Mouse (Mus musculus) brain, embryonic 14.5 days (tissue): ENCODE results near the gene Dgki.

ENCODE experiments used
- CTCF ChIP-seq: fragments of 200-500 bp; IDR thresholded peaks from 2 replicates; pipeline ENCODE4 v1.5.1; 2012; ENCODE audit warnings: inconsistent platforms, mild to moderate bottlenecking, moderate library complexity, borderline replicate concordance; ENCODE audit not compliant: insufficient read depth, insufficient read length; ENCODE audit errors: extremely low read depth
- POLR2A ChIP-seq: fragments of 200-500 bp; IDR thresholded peaks from 2 replicates; pipeline ENCODE4 v1.6.1; 2012; ENCODE audit warnings: mild to moderate bottlenecking, inconsistent platforms, borderline replicate concordance; ENCODE audit not compliant: poor library complexity, insufficient read depth, insufficient read length, severe bottlenecking; ENCODE audit errors: extremely low read depth

DNA sequence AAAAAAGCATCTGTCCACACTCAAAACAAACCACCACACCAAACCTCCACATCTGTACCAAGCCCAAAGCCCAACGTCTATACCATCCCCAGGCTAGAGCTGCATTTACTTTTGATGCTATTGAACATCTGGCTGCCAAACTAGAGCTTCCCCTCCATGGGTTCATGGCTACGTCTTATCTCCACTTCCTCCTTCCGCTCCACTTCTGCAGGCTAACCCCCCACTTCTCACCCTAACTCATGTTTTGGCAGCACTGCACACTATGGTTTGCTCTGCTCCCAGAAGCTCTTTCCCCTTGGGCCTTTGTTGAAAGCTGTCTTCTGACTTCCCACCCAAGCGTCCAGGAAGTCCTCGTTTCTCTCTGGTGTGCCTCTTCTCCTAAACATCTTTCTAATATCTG, 319.5 kb downstream of the Dgki start:
- TF ChIP-seq POLR2A (no peak), CTCF (no peak)
